Mouse (Mus musculus) frontal cortex, postnatal 36 days (tissue): ENCODE data around the gene Ttc3.
"Not testable (repeated sequence)": the region's sequence is repeated elsewhere in the genome, so short reads cannot be mapped to it uniquely, and the experiment has no call there.

Experiments
- DNase-seq, 2 experiments: peaks; one replicate each; pipeline ENCODE4 v3.0.0; 2022; ENCODE audit warnings: low spot score in 2 of 2

Gene Ttc3

DNA sequence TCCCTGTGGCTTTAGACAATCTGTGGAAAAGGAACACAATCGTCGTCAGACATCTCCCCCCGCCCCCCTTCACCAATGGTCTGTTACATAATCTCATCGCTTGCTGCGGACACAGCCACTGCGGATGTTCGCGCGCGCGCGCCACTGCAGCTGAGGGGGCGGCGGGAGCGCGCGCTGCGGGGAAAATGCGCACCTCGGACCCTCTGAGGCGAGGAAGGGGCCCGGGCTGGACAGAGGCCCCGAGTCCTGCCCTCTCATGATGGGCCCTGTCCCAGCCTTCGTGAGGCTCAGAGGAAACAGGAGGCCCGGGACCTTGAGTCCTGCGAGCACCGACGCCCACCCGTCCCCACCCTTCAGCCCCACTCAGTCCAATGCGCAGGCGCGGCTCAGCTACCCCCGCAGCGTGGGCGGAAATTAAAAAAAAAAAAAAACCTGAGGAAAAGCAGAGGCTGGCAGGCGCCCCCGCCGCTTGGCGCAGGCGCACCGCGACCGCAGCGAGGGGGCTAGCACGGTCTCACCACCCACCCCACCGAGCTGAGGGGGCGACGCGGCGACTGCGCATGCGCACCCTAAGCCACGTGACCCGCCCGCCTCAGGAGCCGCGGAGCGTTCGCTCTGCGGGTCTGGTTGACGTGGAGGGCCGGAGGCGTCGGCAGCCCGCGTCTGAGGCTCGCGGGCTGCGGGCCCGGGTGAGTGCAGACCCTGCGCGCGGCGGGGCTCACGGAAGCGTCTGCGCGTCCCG lies at the start of gene Ttc3:
Gene Ttc3, plus strand, starts transcription at position 446 of the 742 bp plus-strand sequence.
- DNase-seq = peak; percentile 95 to 96

DNA sequence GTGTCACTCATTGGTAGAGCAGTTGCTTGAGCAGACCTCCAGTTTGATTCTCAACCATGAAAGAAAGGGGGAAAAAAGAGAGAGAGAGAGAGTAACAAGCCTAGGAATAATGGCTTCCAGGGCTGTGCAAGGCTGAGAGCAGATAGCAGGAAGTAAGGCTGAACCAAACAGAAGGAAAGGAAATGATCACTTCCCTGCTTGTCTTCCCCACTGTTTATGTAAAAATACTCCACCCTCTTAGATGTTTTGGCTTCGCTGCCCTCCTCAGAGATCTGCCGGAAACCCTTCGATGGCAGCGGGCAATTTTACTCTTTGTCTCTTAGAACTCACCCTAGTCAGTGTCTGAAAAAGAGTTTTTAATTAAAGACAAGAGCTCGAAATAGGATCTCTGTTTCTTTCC lies 46.7 kb upstream of the Ttc3 start:
- no peak for DNase-seq

DNA sequence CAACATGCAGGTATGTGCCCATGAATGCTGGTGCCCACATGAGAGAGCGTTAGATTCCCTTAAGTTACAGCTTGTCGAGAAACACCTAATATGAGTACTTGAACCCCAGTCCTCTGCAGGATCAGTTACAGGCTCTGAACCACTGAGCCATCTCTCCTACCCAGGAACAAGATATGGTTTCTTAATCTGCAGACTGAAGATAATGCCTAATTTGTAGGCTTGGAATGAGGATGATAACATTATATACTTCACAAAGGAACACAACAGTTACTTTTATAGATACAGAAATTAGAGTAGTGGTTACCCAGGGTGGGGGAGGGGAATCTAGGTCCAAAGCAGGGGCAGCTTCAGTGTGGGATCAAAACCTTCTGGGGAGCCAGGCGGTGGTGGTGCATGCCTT lies 44.4 kb upstream of the Ttc3 start:
- DNase-seq = no peak

DNA sequence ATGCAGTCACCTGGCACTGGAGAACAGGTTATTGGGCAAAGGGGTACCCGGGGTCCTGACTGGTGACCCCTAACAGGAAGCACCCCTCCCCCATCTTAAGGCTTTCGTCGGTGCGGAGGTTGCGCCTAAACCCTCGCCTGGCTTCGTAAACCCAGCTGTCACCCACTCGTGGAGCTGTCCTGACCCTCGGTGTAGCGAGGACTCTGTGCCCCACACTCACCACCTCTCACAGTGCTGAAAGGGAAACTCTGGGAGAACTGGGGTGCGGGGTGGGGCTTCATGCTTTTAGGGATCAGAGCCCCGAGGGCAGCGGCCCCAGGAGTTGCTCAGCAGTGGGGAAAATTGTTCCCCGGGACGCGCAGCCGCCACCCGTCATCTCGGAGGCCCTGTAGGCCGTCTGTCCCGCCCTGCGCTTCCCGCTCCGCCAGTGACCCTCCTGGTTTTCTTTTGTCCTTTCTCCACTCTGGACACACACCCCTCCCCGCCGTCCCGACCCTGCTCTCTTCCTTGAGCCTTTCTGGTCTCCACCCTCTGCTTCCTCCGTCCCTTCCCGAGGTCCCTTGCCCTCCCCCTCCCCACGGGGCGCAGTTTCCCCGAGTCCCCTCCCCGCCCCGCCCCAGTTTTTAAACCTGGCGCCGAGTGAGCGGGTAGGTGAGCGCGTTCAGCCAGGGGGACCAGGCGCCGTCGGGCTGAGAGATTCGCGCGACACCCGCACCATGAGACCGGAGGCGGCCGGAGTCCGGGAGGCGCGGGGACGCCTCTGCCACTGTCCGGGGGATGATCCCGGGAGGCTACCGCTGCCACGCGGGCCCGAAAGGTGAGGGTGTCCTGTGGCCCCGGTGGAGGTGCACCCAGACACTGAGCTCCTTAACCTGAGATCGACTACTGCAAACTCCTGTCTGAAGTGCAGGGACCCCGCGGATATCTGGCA lies 42.4 kb upstream of the Ttc3 start, which contains the start of gene Ripply3:
Gene Ripply3, plus strand, starts transcription at position 640 of the 931 bp plus-strand sequence.
- no peak for DNase-seq

DNA sequence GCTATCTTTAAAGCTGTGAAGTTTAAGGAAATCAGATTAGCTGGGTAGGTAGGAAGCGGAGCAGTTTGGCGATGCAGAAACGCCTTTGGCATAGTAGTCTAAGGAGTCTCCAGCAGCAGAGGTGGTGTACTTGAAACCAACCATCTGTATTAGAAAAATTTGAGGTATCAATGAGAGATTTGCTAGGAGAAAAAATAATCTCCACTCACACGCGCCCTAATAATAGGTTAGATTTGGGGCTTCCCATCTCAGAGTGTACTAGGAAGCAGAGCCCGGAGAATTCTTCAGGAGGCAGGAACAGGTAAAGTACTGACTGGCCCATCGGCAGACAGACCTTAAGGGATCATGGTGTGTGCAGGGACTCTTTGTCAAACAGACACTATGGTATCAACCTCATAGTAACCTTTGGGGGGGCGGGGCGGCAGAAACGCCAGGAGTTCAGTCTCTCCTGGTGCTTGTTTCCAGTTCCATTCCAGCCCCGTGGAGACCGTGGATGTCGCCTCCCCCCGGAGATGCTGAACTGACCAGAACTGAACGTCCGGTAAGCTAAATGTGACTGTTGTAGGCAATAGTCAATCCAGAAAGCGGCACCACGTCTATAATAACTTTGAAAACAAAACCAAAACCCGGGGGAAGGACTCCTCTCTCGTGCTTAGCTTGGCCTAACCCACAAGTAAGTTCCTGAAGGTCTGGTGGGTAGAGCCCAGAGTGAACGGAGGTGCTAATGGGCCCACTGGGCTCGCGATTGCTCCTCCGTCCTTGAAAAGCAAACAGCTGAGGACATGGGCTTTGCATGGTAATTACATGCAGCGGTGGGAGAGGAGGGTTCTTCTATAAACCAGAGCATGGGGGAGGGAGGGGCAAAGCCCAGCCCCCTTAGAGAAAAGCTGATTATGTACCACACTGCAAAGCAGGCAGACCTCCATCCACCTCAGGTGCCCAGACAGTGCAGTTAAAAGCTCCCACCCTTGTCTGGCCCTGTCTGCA lies 41.2 kb upstream of the Ttc3 start:
- no peak for DNase-seq

DNA sequence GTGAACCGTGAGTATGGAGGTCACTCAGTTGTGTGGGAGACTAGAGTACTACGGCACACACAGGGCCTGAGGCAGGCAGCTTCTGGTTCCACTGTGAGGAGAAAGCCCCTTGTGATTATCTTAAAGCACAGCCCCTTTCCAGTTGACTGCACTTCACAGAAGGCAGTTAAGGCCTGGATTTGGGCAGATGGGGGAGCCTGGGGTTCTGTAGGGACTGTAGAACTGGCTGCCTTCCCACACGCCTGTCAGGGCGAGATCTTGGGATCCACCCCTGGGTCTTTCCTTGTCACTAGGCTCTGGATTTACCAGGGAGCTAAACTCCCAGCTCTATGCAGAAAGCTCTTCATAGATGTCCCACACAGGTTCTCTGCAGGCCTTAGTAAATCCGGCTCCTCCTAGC lies 40.0 kb upstream of the Ttc3 start:
- DNase-seq = no peak

DNA sequence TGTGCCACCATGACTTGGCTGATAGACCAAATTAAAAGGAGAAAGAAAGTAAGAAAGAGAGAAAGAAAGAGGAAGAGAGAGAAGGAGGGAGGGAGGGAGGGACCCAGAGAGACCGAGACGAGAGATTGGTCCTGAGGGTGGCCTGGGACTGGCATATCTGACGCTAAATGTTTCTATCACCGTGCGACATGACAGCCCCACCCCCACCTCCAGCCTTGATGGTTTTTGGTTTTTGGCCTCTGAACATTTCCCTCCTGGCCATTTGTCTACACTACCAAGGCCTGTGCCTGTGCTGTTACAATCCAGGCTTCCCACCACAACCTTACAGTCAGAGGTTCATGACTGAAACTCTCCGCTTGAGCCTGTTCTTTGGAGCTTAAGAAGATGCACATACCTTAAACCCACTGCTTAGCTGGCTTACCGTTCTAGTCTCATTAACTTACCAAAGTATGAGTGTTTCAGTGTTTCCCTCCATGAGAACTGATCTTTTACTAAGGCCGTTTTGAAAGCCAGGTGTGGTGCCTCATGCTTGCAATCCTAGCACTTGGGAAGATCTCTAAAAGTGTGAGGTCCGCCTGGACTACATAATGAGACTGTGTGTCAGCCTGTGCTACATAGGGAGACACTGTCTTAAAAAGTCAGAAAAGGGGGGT lies 39.1 kb upstream of the Ttc3 start:
- DNase-seq = no peak

DNA sequence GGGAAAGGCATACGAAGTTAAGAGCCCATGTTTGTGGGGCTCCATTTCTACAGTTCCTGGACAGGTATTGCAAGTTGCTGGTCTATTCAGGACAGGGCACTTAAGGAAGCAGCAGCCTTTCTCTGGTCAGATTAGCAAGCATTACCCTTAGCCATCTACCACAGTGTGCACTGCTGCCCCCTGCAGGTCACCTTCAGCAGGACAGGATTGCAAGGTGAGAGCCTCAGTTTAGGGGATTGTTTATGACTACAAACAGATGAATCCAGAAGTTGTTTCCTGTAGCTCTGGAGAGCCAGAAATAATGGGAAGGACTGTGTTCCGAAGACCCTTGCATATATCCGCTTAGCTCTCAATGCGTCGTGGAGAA lies 38.5 kb upstream of the Ttc3 start:
- peak; percentile 30 to 32 for DNase-seq

DNA sequence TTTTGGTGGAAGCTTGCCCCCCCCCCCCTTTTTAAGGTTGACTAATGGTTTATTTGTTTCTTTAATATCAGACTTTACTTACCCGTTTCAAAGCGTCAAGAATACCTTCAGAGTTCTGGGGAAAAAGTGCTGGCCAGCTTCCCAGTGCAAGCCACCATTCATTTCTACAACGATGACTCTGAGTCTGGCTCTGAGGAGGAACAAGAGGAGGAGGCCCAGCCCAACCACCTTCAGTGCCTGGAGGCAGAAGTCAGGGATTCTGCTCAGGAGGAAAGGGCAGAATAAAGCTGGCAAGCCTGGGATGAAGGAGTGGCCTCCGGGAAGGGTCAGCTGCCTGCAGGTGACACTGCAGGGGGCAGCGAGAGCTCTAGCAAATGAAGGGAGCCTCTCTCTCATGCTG lies 34.8 kb upstream of the Ttc3 start:
- no peak for DNase-seq

DNA sequence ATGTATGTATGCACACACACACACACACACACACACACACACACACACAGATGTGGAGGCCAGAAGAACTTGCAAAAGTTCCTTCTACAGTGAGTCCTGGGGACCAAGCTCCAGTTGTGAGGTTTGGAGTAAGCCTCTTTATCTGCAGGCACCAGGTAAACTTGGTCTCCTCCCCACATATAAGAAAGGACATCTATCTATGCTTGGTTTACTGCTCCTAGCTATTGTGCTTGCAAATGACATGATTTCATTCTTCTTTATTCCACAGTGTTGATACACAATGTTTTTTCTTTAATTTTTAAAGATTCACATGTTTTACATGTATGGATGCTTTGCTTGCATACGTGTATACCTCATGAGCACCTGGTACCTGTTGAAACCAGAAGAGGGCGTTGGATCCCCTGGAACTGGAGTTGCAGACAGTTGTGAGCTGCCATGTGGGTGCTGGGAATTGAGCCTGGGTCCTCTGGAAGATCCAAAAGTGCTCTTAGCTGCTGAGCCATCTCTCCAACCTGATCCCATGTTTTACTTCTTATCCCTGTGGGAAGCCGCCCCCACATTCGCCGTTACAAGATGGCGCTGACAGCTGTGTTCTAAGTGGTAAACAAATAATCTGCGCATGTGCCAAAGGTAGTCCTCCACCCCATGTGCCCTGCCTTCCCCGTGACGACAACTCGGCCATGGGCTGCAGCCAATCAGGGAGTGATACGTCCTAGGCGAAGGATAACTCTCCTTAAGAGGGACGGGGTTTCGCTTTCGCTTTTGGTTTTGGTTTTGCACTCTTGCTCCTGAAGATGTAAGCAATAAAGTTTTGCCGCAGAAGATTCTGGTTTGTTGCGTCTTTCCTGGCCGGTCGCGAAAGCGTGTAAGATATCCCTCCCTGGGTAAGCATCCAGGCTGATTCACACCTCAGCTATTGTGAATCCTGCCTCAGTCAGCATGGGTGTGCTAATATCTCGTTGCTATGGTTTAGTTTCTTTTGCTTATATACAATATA lies 31.0 kb upstream of the Ttc3 start:
- DNase-seq = not testable (repeated sequence)

DNA sequence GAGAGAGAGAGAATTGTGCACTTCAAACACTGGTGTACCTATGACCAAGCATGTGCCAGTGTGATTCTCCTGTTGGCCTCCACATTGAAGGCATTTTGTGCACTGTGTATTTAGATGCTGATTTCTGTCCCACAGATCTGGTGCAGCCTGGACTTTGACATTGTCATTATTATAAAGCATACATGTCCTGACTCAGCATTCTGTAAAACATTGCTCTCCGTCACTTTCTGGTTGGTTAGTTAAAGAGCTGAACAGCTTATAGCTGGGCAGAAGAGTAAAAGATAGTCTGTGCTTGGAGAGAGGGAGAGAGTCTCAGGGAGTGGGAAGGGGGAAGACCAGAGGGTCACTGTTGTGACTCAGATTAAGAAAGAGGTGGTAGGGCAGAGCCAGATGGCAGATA lies 24.7 kb upstream of the Ttc3 start:
- DNase-seq = no peak

DNA sequence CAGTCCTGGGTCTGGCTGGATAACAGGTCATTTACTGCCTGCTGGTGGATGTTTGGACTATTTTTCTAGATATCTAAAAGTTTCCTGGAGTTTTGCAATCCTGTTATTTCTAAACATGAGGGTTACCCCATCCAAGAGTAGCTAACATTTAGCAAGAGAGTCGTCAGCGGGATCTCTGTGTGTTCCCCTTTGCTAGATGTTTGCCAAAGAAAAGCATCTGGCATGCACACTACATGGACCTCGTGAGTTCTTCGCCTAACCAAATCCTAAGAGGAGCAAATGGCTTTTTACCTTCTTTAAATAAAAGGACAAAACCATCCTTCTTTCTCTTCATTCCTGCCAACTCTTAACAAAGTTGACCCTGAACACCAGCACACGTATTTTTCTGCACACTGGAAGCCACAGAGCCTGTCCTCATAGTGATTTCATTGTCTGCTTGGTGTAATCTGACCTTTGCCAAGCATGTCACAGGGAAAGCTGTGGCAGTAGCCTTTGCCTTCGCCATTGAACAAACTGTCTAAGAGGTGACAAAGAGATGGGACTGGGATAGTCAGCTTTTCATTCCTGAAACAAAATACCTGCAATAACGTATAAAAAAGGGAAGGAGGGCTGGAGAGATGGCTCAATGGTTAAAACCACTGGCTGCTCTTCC lies 23.2 kb upstream of the Ttc3 start:
- DNase-seq = no peak

DNA sequence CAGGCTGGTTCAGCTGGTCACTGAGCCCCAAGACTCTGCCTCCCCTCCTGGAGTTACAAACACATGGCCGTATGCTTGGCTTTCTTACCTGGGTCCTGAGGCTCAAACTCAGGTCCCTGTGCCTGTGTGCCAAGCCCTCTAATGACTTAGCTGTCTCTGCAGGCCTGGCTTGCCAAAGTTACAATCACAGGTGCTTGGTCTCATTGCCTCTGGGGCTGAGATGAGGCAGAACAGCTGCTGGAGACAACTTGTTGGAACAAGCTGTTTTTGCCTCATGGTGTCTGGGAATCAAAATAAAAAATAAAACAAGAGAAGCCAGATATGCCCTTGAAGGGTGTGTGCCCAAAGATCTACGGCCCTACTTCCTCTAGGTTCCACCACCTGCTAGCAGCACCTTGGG lies 21.6 kb upstream of the Ttc3 start:
- no peak for DNase-seq

DNA sequence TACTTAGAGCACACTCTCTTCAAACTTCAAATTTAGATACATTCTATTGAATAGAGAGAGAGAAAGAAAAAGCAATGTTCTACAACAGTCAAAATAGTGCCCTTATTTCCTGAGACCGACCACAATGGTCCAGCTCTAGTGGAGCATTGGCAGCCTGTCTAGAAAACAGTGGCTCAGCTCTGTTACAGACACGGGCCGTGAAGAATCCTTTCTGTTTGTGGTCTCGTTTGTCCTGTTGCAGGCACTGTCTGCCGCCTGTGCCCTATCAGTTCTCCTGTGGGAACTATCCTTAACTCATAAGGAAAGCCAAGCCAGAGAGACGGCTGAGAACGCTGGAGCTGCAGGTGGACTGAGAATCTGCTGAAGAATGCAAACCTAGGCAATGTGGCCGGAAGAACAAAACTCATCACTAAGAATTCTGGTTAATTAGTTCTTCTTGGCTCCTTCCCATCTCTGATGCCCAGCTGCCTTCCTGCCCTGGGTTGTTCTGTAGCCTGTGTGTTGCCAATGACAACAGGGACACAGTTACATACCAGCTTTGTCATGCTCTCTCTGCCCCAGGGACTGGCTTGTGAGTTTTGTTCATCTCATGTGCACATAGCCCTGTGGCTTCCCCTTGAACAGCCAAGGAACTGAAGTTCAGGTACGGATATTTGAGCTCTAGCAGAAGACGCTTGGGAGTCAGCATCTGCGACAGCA lies 20.7 kb upstream of the Ttc3 start:
- no peak for DNase-seq

DNA sequence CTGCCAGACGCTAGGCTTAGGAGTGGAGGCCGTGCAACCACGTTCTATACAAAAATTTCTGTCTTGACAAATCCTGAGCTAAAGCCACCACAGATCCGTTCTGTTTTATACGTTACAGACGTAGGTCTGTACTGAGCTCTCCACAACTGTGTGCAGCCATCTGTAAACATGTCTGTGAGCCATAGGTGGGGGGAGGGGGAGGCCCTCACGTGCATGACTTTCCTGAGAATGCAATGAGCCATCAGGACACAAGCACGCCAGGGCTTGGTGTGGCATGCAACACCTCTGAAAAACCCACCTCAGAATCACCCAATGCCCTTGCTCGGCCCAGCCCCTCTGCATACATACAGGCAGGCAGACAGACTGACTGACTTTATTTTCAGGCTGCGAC lies 20.1 kb upstream of the Ttc3 start:
- no peak for DNase-seq

DNA sequence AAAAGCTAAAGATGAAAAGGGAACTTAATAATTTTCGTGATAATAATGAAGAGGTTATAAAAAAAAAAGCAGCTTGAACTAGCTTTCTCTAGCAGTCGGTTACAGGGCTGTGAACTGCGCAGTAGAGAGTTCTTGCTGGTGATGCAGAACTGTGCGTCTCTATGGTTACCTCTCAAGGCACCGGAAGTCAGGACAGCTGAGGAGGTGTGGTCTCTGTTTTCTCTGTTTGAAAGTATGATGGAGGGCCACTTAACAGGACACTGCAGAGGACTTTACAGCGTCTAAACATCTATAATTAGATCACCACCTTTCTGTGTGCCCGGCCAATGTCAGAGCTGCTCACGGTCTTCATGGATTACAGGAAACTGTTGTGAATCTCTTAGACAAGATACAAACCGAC lies 16.0 kb upstream of the Ttc3 start:
- no peak for DNase-seq

DNA sequence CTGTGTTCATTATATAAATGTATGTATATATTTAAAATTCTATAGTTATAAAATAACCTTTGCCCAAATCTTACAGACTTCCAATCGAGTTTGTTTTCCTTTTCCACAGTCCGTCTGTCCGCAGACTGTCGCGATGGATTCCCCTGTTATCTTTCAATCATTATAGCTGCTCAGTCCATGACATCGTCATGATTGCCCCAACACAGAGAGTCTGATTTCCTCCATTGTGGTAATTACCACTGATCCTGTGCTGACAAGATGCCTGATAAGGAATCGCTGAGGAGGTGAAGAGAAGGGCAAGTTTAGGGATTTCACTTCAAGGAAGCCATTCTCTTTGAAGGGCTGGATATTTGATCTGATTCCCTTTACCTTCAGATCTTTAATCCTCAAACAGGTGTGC lies 14.4 kb upstream of the Ttc3 start:
- no peak for DNase-seq

DNA sequence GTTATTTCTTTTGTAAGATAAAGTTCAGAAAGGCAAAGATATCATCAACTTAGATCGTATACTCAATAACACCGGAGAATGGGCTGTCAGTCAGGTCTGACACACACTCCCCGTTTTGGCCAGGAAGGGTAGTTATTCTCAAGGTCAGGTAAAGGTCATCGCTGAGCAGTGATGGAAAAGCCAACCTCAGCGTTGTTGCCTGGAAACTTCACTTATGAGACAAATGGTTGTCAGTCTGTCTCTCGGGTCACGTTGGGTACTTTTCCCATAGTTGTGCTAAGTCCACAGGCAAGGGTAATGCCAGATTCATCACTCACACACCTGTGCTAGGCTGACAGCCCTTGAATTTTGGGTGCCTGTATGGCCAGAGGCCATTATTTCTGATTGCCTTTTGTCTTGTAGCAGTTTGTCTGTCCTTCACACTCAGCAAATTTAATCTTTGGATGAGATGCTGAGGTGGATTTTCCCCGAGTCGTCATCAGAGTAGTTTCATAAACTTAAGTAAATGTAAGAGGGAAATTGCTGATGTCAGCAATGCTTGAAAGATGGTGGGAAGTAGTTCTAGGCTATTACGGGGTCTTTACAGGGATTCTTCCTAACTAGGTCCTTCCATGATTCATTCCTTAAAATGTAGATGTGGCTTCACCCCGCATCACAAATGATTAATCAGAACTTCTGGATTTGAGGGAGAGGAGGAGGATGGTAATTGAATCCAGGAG lies 13.5 kb upstream of the Ttc3 start:
- DNase-seq = no peak
